ENCODE assay signal across 8 mouse cellular contexts in genomic region chr7:82119266-82119665, GRCm38 (mm10). TPM values are rescaled to one million over a fixed set of nuclear protein-coding genes. Genes with fewer than 3 reads are reported as not detected.
DNase-seq lines count a peak whose midpoint lies in the region; ATAC-seq and TF ChIP-seq lines count a peak whose summit lies in the region.

No protein-coding gene starts in this region.

- no peak overlapping the region for H3K27ac ChIP-seq in ES-Bruce4 (ENCODE audit: insufficient read depth, low read length)
- no peak overlapping the region for H3K27ac ChIP-seq in bone marrow macrophage, adult 2 months (ENCODE audit: insufficient read depth, low read depth, low read length)
- no peak overlapping the region for H3K27ac ChIP-seq in hindbrain, embryonic 10.5 days
- no peak overlapping the region for H3K27ac ChIP-seq in layer of hippocampus, adult 2 months
- no peak overlapping the region for H3K27ac ChIP-seq in lung, embryonic 16.5 days (ENCODE audit: low read length)

- no peak overlapping the region for H3K4me3 ChIP-seq in ES-Bruce4 (ENCODE audit: low read depth, low read length)
- H3K4me3 ChIP-seq in bone marrow macrophage, adult 2 months (ENCODE audit: insufficient read depth, low read length): no peak overlapping the region
- no peak overlapping the region for H3K4me3 ChIP-seq in hindbrain, embryonic 10.5 days
- no peak overlapping the region for H3K4me3 ChIP-seq in layer of hippocampus, adult 2 months
- H3K4me3 ChIP-seq in lung, embryonic 16.5 days (ENCODE audit: low read length): no peak overlapping the region

- TF ChIP-seq POLR2A in ES-Bruce4 (IDR thresholded peaks at IDR 0.05; ENCODE audit: insufficient read depth, low read length): no peak
- TF ChIP-seq POLR2A in bone marrow macrophage, adult 2 months (IDR thresholded peaks at IDR 0.05; ENCODE audit: borderline replicate concordance, low read depth, low read length): no peak

- H3K4me2 ChIP-seq in lung, embryonic 16.5 days (ENCODE audit: low read depth, low read length): no peak overlapping the region

- H3K9ac ChIP-seq in ES-Bruce4 (ENCODE audit: low read depth, poor library complexity, severe bottlenecking): no peak overlapping the region
- no peak overlapping the region for H3K9ac ChIP-seq in lung, embryonic 16.5 days (ENCODE audit: low read length)

- ATAC-seq in lung, embryonic 16.5 days (ENCODE audit: low read depth): peak; percentile 51; the same call in 1 of the 2 replicates

- TF ChIP-seq EP300 in ES-Bruce4 (IDR thresholded peaks at IDR 0.05; ENCODE audit: insufficient read depth, low read depth, low read length): no peak

- 0 out of 2 replicates have a peak, but pooled peaks cover 2% of the 10 kb centered on the region for H3K27me3 ChIP-seq in ES-Bruce4 (ENCODE audit: control insufficient read depth, insufficient read depth, low read length, poor library complexity, severe bottlenecking)
- H3K27me3 ChIP-seq in hindbrain, embryonic 10.5 days (ENCODE audit: insufficient read depth, poor library complexity, severe bottlenecking): no peaks in the 10 kb centered on the region
- no peaks in the 10 kb centered on the region for H3K27me3 ChIP-seq in lung, embryonic 16.5 days (ENCODE audit: control insufficient read depth, insufficient read depth, low read depth, low read length)

- H3K9me3 ChIP-seq in ES-Bruce4 (replicated peaks; ENCODE audit: control insufficient read depth, insufficient read depth, low read length, poor library complexity, severe bottlenecking): no peaks in the 10 kb centered on the region
- H3K9me3 ChIP-seq in hindbrain, embryonic 10.5 days: no peaks in the 10 kb centered on the region
- H3K9me3 ChIP-seq in lung, embryonic 16.5 days (ENCODE audit: control insufficient read depth, low read length): no peaks in the 10 kb centered on the region

- DNase-seq in fat pad, adult 2 months (ENCODE audit: extremely low read depth, low read depth, low spot score): peak; percentile 1
- DNase-seq in hindbrain, embryonic 10.5 days (ENCODE audit: low spot score): peak; percentile 76
- DNase-seq in layer of hippocampus, adult 2 months (ENCODE audit: low spot score in 2 of 2): peak; percentile 74 to 89
- DNase-seq in retina, embryonic 14.5 days (ENCODE audit: low spot score): peak; percentile 95
- peak; percentile 86 for DNase-seq in thymus, postnatal 4 days

- WGBS in hindbrain, embryonic 10.5 days: 22% methylated on average over 2 of the region's 2 CpGs
- 3% methylated on average over 2 of the region's 2 CpGs for WGBS in lung, embryonic 16.5 days

- H3K4me1 ChIP-seq in ES-Bruce4 (ENCODE audit: control insufficient read depth, insufficient read depth, low read length): no peaks in the 10 kb centered on the region
- H3K4me1 ChIP-seq in bone marrow macrophage, adult 2 months (ENCODE audit: control insufficient read depth, insufficient read depth, low read length): no peaks in the 10 kb centered on the region
- H3K4me1 ChIP-seq in hindbrain, embryonic 10.5 days (replicated peaks): no peaks in the 10 kb centered on the region
- no peaks in the 10 kb centered on the region for H3K4me1 ChIP-seq in lung, embryonic 16.5 days (replicated peaks; ENCODE audit: control insufficient read depth, insufficient read depth, low read length)

- no peaks in the 10 kb centered on the region for H3K36me3 ChIP-seq in ES-Bruce4 (ENCODE audit: control insufficient read depth, insufficient read depth, low read length, poor library complexity, severe bottlenecking)
- H3K36me3 ChIP-seq in hindbrain, embryonic 10.5 days: no peaks in the 10 kb centered on the region
- no peaks in the 10 kb centered on the region for H3K36me3 ChIP-seq in lung, embryonic 16.5 days (ENCODE audit: control insufficient read depth, insufficient read depth, low read length)

- TF ChIP-seq CTCF in ES-Bruce4 (IDR thresholded peaks at IDR 0.05; ENCODE audit: low read depth, low read length): peak; percentile 11
- TF ChIP-seq CTCF in bone marrow macrophage, adult 2 months (IDR thresholded peaks at IDR 0.05; ENCODE audit: low read depth, low read length): peak; percentile 31; the same call in 1 of the 2 replicates
- peak; percentile 90 for TF ChIP-seq CTCF in layer of hippocampus, adult 2 months (conservative IDR thresholded peaks at IDR 0.05)

RNA-seq across cellular contexts. Expression of gene Sh3gl3, which starts 54.4 kb away (rescaled TPM):
- polyA plus RNA-seq in ES-Bruce4 (2011; ENCODE audit: insufficient read depth, insufficient read length, low read depth, missing spikeins): 16.8 and 20.9 TPM in 2 replicates
- not detected in 2 replicates for polyA plus RNA-seq in bone marrow macrophage, adult 2 months (2012; ENCODE audit: insufficient read depth, insufficient read length, missing spikeins)
- polyA plus RNA-seq in hindbrain, embryonic 10.5 days (2016; fragmentation: Nextera tagmentation; extraction: Ambion mirVana): 6.3 and 10.7 TPM in 2 replicates
- total RNA-seq in layer of hippocampus, adult 2 months (2021): 10 to 100 TPM; 41.9 to 42.0 TPM
- polyA plus RNA-seq in lung, embryonic 16.5 days (2015; fragmentation: Nextera tagmentation; extraction: Ambion mirVana): 2.0 and 2.9 TPM in 2 replicates

Comparison
In these comparisons a context has a peak if more than half of its experiments do, and no peak if none do; other contexts are left out.
1. CTCF ChIP-seq: peak in every context shown above with its lines; median percentile 90 in layer of hippocampus, adult 2 months; 31 in bone marrow macrophage, adult 2 months; 11 in ES-Bruce4.
2. DNase-seq: peak in every context shown above with its lines; median percentile 95 in retina, embryonic 14.5 days; 86 in thymus, postnatal 4 days; 82 in layer of hippocampus, adult 2 months; 76 in hindbrain, embryonic 10.5 days; 1 in fat pad, adult 2 months.